Mouse (Mus musculus) stomach, embryonic 15.5 days (tissue): ENCODE measurements around the gene Ppfibp2. TPM values are rescaled to one million over a fixed set of nuclear protein-coding genes. Genes with fewer than 3 reads are reported as not detected.

Experiments
- polyA plus RNA-seq: library from polyadenylated mRNA; unstranded; fragments of >200 nt; fragmentation: Nextera tagmentation; extraction: Ambion mirVana; gene quantifications from 2 replicates; pipeline ENCODE4 v1.2.1, GENCODE M21; 2015

The Ppfibp2 gene
- polyA plus RNA-seq, 1 experiment from 2014 or later, result 13.7 TPM

Other genes starting within 250 kb of the Ppfibp2 start
- gene Syt9, start 224.5 kb upstream of the Ppfibp2 start, polyA plus RNA-seq, result 3.1 and 3.7 TPM in 2 replicates
- gene Olfml1, start 27.8 kb upstream of the Ppfibp2 start, polyA plus RNA-seq, result 16.9 and 17.5 TPM in 2 replicates
- gene 5330417H12Rik, start 30.0 kb downstream of the Ppfibp2 start, polyA plus RNA-seq, result not detected in 2 replicates
- 0.18 and 0.34 TPM in 2 replicates for gene Cyb5r2, start 162.8 kb downstream of the Ppfibp2 start, polyA plus RNA-seq
- gene Ovch2, start 206.0 kb downstream of the Ppfibp2 start, polyA plus RNA-seq, result not detected in 2 replicates
- not detected in 2 replicates for gene Olfr467, start 217.1 kb downstream of the Ppfibp2 start, polyA plus RNA-seq
- not detected in 2 replicates for gene Olfr469, start 230.3 kb downstream of the Ppfibp2 start, polyA plus RNA-seq